Mouse (Mus musculus) embryonic facial prominence, embryonic 15.5 days (tissue): ENCODE data around the gene AI854703. TPM values are rescaled to one million over a fixed set of nuclear protein-coding genes. Genes with fewer than 3 reads are reported as not detected.

Experiments
- ATAC-seq: fragments of 200-750 bp; cut with Nextera tagmentation; 2 replicates; pipeline ENCODE4 v1.8.0; 2017; ENCODE audit warnings: low read depth, moderate TSS enrichment; ENCODE audit not compliant: insufficient number of reproducible peaks, low FRiP score, low TSS enrichment
- H3K27ac ChIP-seq: fragments of 300-500 bp; sonication (generic); replicated peaks from 2 replicates; pipeline ENCODE4 v1.5.1; 2015; ENCODE audit warnings: mild to moderate bottlenecking, inconsistent platforms
- H3K27me3 ChIP-seq: fragments of 300-500 bp; sonication (generic); 2 replicates; pipeline ENCODE4 v1.6.1; 2015; ENCODE audit warnings: inconsistent platforms
- H3K36me3 ChIP-seq: fragments of 300-500 bp; sonication (generic); 2 replicates; pipeline ENCODE4 v1.6.1; 2015; ENCODE audit warnings: mild to moderate bottlenecking, inconsistent platforms
- H3K4me1 ChIP-seq: fragments of 300-500 bp; sonication (generic); 2 replicates; pipeline ENCODE4 v1.6.1; 2015; ENCODE audit warnings: inconsistent platforms
- H3K4me2 ChIP-seq: fragments of 300-500 bp; sonication (generic); replicated peaks from 2 replicates; pipeline ENCODE4 v1.6.1; 2015; ENCODE audit warnings: mild to moderate bottlenecking, inconsistent platforms
- H3K4me3 ChIP-seq: fragments of 300-500 bp; sonication (generic); replicated peaks from 2 replicates; pipeline ENCODE4 v1.5.1; 2015; ENCODE audit warnings: mild to moderate bottlenecking, inconsistent platforms
- H3K9ac ChIP-seq: fragments of 300-500 bp; sonication (generic); 2 replicates; pipeline ENCODE4 v1.6.1; 2015; ENCODE audit warnings: inconsistent platforms
- H3K9me3 ChIP-seq: fragments of 300-500 bp; sonication (generic); replicated peaks from 2 replicates; pipeline ENCODE4 v1.6.1; 2016; ENCODE audit warnings: inconsistent platforms
- WGBS: fragments of 180-500 bp; shearing (Covaris S2); methylation state at CpG from one replicate; pipeline ENCODE4 v1.1.7; 2015; 5-methylcytosine and 5-hydroxymethylcytosine counted together
- polyA plus RNA-seq: library from polyadenylated mRNA; unstranded; fragments of >200 nt; fragmentation: Nextera tagmentation; extraction: Ambion mirVana; gene quantifications from 2 replicates; pipeline ENCODE4 v1.2.1, GENCODE M21; 2015

AI854703 gene
- polyA plus RNA-seq: 1.3 and 1.5 TPM in 2 replicates

DNA sequence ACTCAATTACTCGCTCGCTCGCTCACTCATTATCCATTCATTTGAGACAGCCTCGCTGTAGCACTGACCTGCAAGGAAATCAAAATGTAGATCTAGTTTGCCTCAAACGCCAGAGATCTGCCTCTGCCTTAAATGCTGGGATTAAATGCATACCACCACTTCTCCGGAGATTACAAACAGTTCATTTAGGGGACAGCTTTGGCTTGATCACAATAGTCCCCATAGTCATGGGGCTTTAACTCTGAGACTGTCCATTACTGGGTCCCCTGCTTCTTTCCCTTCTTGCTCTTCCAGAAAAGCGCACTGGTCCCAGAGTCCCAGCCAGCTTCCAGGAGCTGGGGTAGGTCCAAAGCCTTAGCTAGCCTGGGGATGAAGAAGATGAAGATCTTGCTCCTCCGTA lies at the start of gene AI854703:
Gene AI854703 (plus strand): TSS at position 301 of the 400 bp plus-strand sequence.
- peak within 1 kb of the TSS; percentile 52 for H3K4me3 ChIP-seq
- H3K4me1 ChIP-seq: peaks cover 23% of the 10 kb centered on the region
- no peaks in the 10 kb centered on the region for H3K9me3 ChIP-seq
- 31% methylated on average over 8 of the region's 8 CpGs for WGBS
- ATAC-seq: no peak
- no peak within 1 kb of the TSS for H3K27ac ChIP-seq
- H3K36me3 ChIP-seq: no peaks in the 10 kb centered on the region; the same call in 1 of the 2 replicates
- H3K4me2 ChIP-seq: peak within 1 kb of the TSS; percentile 94
- peak within 1 kb of the TSS; percentile 18 for H3K9ac ChIP-seq
- peaks cover 45% of the 10 kb centered on the region for H3K27me3 ChIP-seq

DNA sequence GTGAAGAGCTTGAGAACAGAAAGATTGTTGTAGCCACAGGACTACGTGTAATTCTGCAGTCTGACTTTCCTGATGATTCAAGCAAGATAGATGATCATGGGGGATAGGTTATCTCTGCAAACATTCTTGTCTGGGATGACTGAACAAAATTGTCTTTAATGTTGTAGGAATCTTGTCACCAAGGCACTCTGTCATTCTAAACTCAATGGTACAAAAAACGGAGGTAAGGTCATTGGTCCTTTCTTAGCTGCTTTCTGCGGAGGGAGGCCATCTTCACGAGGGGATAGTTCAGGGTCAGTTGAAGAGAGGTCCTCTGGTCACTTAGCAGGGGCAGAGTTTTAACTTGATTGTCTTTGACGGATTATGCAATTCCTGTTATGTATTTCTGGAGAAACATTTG lies 47.8 kb upstream of the AI854703 start:
- Histone ChIP-seq H3K4me2 (no peak overlapping the region), H3K27ac (no peak overlapping the region), H3K9me3 (no peaks in the 10 kb centered on the region), H3K4me3 (no peak overlapping the region), H3K27me3 (no peaks in the 10 kb centered on the region), H3K9ac (no peak overlapping the region), H3K36me3 (no peaks in the 10 kb centered on the region), H3K4me1 (no peaks in the 10 kb centered on the region)
- no peak for ATAC-seq
- 62% methylated on average over 5 of the region's 5 CpGs for WGBS

DNA sequence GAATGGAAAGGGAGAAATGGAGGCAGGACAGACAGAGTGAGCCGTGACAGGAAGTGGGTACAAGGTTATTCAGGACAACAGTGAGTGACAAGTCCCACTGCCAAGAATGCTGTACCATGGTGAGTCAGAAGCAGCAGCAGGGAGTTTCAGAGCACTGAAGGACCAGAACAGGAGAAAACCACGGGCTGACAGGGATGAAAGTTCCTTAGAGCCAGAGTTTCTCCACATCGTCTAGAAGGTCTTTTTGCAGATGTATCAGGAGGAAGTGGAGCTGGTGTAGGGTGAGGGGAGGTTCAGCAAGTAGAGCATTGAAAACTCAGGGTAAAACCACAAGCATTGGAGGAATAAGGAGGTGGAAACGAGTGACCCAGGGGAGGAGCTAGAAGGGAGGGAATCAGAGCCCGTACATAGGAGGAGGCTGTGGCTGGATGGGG lies 47.3 kb upstream of the AI854703 start:
- no peak for ATAC-seq
- no peaks in the 10 kb centered on the region for H3K9me3 ChIP-seq
- no peaks in the 10 kb centered on the region for H3K27me3 ChIP-seq
- no peak overlapping the region for H3K9ac ChIP-seq
- H3K27ac ChIP-seq: 0 out of 2 replicates have a peak overlapping the region, but pooled peaks have one; percentile 34
- H3K4me3 ChIP-seq: no peak overlapping the region
- no peaks in the 10 kb centered on the region for H3K36me3 ChIP-seq
- no peaks in the 10 kb centered on the region for H3K4me1 ChIP-seq
- no peak overlapping the region for H3K4me2 ChIP-seq
- WGBS: 19% methylated on average over 5 of the region's 5 CpGs

- Histone ChIP-seq H3K9ac (no peak overlapping the region), H3K27me3 (no peaks in the 10 kb centered on the region)
Observed at GRCm38 (mm10) chr6:48581257-48581656, 45.3 kb upstream of the AI854703 start.

GRCm38 (mm10) chr6:48582037-48582436 lies 44.5 kb upstream of the AI854703 start:
- Histone ChIP-seq H3K36me3 (no peaks in the 10 kb centered on the region), H3K9ac (no peak overlapping the region), H3K9me3 (no peaks in the 10 kb centered on the region), H3K27me3 (no peaks in the 10 kb centered on the region), H3K27ac (no peak overlapping the region), H3K4me1 (no peaks in the 10 kb centered on the region), H3K4me3 (no peak overlapping the region), H3K4me2 (no peak overlapping the region)
- no peak for ATAC-seq
- 72% methylated on average over 3 of the region's 3 CpGs for WGBS

More at GRCm38 (mm10) chr6:48581257-48581656, 45.3 kb upstream of the AI854703 start:
- H3K4me1 ChIP-seq: no peaks in the 10 kb centered on the region
- H3K4me3 ChIP-seq: no peak overlapping the region
- ATAC-seq: no peak
- 43% methylated on average over 3 of the region's 3 CpGs for WGBS
- no peak overlapping the region for H3K27ac ChIP-seq
- H3K36me3 ChIP-seq: no peaks in the 10 kb centered on the region
- no peaks in the 10 kb centered on the region for H3K9me3 ChIP-seq
- H3K4me2 ChIP-seq: no peak overlapping the region

GRCm38 (mm10) chr6:48589194-48589750 lies 37.3 kb upstream of the AI854703 start, which contains the start of gene Gm45021:
Gene Gm45021, plus strand, starts transcription at chr6:48589610.
- Histone ChIP-seq H3K4me1 (peaks cover 13% of the 10 kb centered on the region), H3K27ac (0 out of 2 replicates have a peak within 1 kb of the TSS, but pooled peaks have one; percentile 22), H3K9ac (no peak within 1 kb of the TSS), H3K27me3 (no peaks in the 10 kb centered on the region), H3K4me2 (no peak within 1 kb of the TSS), H3K4me3 (no peak within 1 kb of the TSS), H3K36me3 (no peaks in the 10 kb centered on the region), H3K9me3 (no peaks in the 10 kb centered on the region)
- WGBS: 20% methylated on average over 6 of the region's 6 CpGs
- no peak for ATAC-seq

DNA sequence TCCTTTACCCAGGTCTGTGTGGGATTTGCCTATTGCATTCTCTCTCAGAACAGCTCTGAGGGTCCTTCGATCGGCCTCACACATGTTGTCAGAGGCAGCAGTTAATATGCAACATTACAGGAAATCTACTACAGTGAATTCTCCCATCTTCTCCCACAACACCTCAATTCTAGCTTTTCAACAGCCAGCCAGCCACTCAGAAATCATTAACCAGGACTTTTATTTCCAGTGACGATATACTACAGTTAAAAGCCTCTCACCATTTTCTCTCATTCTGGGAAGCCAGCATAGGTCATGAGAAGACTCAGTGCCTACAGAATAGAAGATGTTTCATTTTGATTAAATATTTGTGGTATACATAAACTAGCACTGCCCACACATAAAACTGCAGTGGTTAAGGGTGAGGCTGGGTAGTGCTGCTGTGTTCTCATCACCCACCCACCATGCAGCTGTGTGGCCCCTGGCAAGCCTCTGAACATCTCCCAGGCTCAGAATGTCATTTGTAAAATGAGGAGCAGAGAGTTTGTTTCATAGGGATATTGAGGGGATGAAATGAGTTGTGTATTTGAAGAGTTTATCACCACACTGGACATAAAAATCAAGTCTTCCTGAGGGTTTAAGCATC lies 35.2 kb upstream of the AI854703 start:
- Histone ChIP-seq H3K4me3 (no peak overlapping the region), H3K9ac (no peak overlapping the region), H3K27ac (no peak overlapping the region), H3K27me3 (no peaks in the 10 kb centered on the region), H3K4me2 (no peak overlapping the region), H3K4me1 (peaks cover 26% of the 10 kb centered on the region), H3K36me3 (peaks cover 4% of the 10 kb centered on the region), H3K9me3 (peaks cover 1% of the 10 kb centered on the region)
- no peak for ATAC-seq
- 86% methylated on average over 3 of the region's 3 CpGs for WGBS

DNA sequence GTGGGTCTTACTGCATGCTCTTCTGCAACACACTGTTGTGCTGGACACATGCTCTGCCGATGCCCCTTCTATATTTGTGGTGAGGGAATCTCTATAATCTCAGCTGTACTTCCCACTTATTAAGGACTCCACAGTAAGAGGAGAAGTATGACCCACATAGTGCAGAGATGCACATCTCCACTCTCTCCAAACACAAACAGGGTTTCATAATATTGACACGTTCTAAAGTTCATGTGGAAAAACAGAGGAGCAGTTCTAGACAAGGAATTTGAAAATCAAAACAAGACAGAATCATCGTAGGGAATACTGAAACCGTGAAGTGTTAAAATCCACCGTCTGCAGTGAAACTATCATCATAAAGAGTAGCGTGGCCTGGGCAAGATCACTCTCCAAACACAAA lies 34.7 kb upstream of the AI854703 start:
- no peaks in the 10 kb centered on the region for H3K27me3 ChIP-seq

GRCm38 (mm10) chr6:48593158-48594042 lies 33.2 kb upstream of the AI854703 start, which contains the start of the genes Repin1 and Gm44965:
Gene Repin1, plus strand, starts transcription at chr6:48593883.
Gene Gm44965, plus strand, starts transcription at chr6:48593941.
- WGBS: 5% methylated on average over 45 of the region's 45 CpGs
- ATAC-seq: peak; percentile 88
- peak within 1 kb of the TSS; percentile 82 for H3K4me2 ChIP-seq

More for the DNA sequence above, 34.7 kb upstream of the AI854703 start:
- H3K4me3 ChIP-seq: no peak overlapping the region
- H3K36me3 ChIP-seq: peaks cover 10% of the 10 kb centered on the region
- H3K4me2 ChIP-seq: no peak overlapping the region
- peaks cover 7% of the 10 kb centered on the region for H3K9me3 ChIP-seq
- no peak overlapping the region for H3K9ac ChIP-seq
- WGBS: 84% methylated on average over 6 of the region's 6 CpGs
- H3K27ac ChIP-seq: no peak overlapping the region
- H3K4me1 ChIP-seq: peaks cover 26% of the 10 kb centered on the region
- ATAC-seq: no peak

DNA sequence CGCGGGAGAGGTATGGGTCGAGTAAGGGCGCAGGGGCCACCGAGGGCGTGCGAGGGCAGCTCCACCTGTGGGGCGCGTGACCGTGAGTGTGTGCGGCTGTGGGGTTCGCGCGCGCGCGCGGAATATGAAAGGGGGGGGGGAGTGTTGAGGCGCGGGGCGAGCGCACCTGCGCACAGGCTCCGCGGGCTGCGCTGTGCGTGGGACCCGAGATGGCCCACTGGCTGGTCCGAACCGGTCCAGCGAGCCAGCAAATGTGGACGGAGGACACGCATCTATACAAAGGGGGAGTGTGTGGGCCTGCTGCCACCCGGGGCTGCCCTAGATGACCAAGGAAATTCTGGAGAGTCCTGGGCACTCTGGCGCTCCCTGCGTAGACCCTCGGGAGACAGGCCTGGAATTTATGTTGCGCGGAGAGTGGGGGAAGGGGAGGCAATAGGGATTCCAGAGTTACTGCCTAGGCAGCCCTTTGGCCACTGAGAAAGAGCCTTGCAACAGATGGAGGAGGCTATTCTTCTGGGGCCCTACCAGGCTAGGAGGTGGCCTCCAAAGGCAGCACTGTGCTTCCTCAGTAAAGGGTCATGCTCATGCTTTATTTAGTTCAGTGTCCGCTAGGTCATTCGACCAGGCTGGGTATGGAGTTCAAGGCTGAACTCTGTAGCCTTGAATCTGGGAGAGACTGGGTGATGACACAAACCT lies 32.4 kb upstream of the AI854703 start:
- H3K36me3 ChIP-seq: peaks cover 33% of the 10 kb centered on the region
- peak overlapping the region; percentile 83 for H3K4me3 ChIP-seq
- peak overlapping the region; percentile 68 for H3K9ac ChIP-seq
- peak; percentile 26 for ATAC-seq
- H3K4me2 ChIP-seq: peak overlapping the region; percentile 82
- peaks cover 19% of the 10 kb centered on the region for H3K9me3 ChIP-seq
- WGBS: 1% methylated on average over 41 of the region's 41 CpGs
- peaks cover 24% of the 10 kb centered on the region for H3K4me1 ChIP-seq
- peak overlapping the region; percentile 80 for H3K27ac ChIP-seq
- H3K27me3 ChIP-seq: no peaks in the 10 kb centered on the region

More at GRCm38 (mm10) chr6:48593158-48594042, 33.2 kb upstream of the AI854703 start, which contains the start of the genes Repin1 and Gm44965:
- Histone ChIP-seq H3K9ac (peak within 1 kb of the TSS; percentile 68), H3K4me3 (peak within 1 kb of the TSS; percentile 83), H3K4me1 (peaks cover 26% of the 10 kb centered on the region), H3K9me3 (peaks cover 19% of the 10 kb centered on the region), H3K27me3 (no peaks in the 10 kb centered on the region), H3K36me3 (peaks cover 25% of the 10 kb centered on the region), H3K27ac (peak within 1 kb of the TSS; percentile 80)
